Mouse (Mus musculus) right cerebral cortex, postnatal 36 days (tissue): ENCODE results near the gene Perp.

Source experiments
- DNase-seq, 2 experiments: peaks; one replicate each; pipeline ENCODE4 v3.0.0; 2022; ENCODE audit warnings: low spot score in 2 of 2, mixed read lengths in 1 of 2

The Perp gene

GRCm38 (mm10) chr10:18863332-18863731 is 18.5 kb downstream of the Perp start:
- no peak for DNase-seq

GRCm38 (mm10) chr10:18864753-18865152 is 19.9 kb downstream of the Perp start:
- no peak for DNase-seq

GRCm38 (mm10) chr10:18870990-18871389 is 26.2 kb downstream of the Perp start:
- no peak for DNase-seq

DNA sequence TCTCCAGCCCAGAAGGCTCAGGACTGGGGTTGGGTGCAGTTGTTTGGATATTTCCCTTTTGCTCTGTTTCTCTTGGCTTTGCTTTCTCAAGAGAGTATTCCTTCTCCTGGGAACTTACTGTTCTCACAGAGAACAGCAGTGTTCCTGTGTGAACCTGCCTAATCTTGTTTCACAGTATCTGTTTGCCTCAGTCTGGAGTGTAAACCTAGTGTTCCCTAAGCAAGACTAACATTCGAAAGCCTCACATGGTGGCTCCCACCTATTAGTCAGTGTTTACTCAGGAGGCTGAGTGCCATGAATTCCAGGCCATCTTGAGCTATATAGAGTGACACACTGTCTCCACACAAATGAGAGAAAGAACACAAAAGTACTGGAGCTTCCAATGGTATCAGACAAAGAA is 31.4 kb downstream of the Perp start:
- no peak for DNase-seq

- DNase-seq, result no peak
Observed at GRCm38 (mm10) chr10:18878111-18878510, 33.3 kb downstream of the Perp start.

DNA sequence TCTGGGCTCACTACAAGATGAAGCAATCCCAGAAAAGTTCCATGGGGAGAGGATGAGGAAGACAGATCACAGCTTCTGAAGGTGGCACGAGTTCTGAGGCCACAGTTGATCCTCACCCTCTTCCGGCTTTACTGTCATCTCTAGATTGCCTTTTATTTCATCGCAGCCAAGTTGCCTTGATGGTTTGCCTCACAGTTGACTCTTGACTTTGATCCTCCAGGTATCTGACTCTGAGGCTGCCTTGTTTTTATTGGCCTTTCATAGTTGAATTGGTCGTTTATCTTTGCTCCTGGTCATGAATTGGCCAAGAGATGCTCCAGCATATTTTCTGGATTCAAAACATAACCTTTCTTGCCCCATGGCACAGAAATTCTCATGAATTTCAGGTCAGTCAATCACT is 34.3 kb downstream of the Perp start:
- DNase-seq, result no peak

- no peak for DNase-seq
Observed at GRCm38 (mm10) chr10:18879690-18880089, 34.9 kb downstream of the Perp start.

DNA sequence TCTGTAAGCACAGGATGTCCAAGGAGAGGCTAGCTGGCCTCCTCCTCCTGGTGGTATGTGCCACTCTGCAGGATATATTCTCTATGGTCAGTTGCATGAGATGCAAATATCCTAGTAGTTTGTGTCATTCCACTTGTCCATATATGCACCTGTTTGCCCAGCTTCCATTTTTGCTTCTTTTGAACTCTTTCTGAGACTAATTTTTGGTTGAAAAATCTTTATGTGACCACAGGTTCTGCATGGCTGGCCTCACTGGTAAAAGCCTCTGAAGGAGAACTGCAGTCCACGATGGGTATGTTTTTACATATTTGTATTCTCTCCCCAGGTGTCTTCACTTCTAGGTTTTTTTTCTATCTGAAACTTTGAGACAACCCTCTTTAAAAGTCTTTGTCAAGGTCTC is 37.4 kb downstream of the Perp start:
- DNase-seq, result no peak

GRCm38 (mm10) chr10:18886918-18887625 is 42.3 kb downstream of the Perp start:
- DNase-seq, result peak in 1 of 2 experiments; percentile 51

DNA sequence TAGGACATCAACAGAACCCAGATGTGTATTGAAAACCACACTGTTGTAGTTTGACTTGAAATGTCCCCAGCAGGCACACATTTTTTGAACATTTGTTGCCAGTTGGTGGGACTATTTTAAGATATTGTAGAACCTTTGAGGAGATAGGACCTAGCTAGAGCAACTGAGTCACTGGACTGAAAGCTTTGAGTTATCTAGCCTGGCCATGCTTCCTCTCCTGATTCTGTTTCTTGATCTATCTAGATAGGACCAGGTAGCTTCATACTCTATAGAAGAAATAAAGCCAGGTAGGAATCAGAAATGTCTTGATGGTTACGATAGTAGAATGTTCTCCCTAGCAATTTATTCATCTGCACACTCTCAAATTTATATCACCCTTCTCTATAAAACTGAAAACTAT is 43.9 kb downstream of the Perp start:
- no peak for DNase-seq

DNA sequence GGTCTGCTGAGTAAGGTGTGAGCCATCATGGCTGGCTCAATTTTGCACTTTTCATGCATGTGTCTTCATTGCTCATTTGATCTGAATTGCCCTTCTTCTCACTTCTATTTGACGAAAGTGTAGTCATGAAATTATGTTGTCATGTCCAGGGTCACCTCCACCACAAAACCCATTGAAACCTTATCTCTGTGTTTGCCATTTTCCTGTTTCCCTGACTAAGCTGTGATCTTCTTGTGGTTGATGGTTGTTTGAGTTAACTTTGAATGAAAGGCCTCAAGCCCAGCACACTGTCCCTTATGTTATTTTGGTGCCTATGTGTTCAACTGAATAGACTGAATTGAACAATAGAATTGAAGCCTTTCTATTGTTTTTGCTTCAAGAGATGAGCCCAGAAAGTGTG is 44.4 kb downstream of the Perp start:
- no peak for DNase-seq

DNA sequence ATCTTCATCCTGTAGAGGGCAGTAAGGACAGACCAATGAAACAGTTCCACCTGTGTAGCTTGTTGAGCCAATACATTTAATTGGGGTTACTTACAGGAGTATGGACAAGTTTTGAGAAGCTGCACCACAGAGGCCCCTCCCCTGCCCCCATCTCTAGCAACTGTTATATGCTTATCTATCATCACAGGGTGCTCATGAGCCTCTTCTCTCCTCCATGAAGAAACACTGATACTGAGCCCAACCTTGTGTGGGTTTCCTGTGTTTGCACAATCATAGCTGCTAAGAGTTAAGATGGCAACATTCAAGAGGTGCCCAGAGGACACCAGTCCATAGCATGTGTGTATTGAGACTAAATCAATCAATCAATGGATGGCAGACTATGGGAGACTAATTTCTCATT is 46.3 kb downstream of the Perp start:
- no peak for DNase-seq

DNA sequence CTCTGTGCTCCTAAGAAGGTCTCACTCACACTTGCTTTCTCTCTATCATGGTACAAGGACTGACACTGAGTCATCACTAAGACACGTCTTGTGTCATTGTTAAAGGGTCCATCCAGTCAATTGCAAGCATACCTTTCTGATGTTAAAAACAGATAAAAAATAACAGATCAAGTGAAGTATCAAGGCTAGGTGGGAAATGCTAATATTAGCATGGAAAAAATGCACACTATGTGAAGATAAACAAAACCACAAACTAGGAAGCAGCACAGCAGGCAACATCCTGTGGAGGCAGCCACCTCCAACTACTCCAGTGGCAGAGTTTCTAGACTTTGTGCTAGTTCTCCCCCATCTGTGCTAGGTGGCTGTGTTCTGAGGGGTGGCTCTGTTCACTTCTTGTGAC is 47.3 kb downstream of the Perp start:
- no peak for DNase-seq

- no peak for DNase-seq
Observed at GRCm38 (mm10) chr10:18894259-18895166, 49.7 kb downstream of the Perp start.

DNA sequence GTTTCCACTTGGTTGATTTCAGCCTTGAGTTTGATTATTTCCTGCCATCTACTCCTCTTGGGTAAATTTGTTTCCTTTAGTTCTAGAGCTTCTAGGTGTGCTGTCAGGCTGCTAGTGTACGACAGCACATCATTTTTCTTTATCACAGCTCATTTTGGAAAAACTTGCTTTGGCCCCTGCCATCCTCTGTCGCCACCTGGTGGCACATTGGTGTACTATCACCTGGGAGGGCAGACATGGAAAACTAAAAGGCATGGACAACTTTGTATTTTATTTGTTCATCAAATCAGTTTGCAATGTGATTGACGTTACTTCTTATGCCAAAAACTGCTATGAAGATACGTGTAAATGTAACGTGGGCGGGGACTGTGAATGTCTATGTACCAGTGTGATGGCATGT is 59.3 kb downstream of the Perp start:
- no peak for DNase-seq
